Mouse (Mus musculus) megakaryocyte, embryonic 14.5 days (primary cell): ENCODE data around the gene Gprc5a. TPM values are rescaled to one million over a fixed set of nuclear protein-coding genes. Genes with fewer than 3 reads are reported as not detected.

Experiments used
- H3K27me3 ChIP-seq: replicated peaks from 2 replicates; pipeline ENCODE3; 2012; ENCODE audit warnings: inconsistent platforms
- H3K36me3 ChIP-seq: replicated peaks from 2 replicates; pipeline ENCODE3; 2012; ENCODE audit warnings: low read length, inconsistent platforms, mixed read lengths
- H3K4me1 ChIP-seq: 2 replicates; pipeline ENCODE4 v1.6.1; 2012; ENCODE audit warnings: inconsistent platforms
- H3K4me3 ChIP-seq: replicated peaks from 2 replicates; pipeline ENCODE3; 2012; ENCODE audit warnings: moderate library complexity, mild to moderate bottlenecking, inconsistent platforms
- H3K9me3 ChIP-seq: 2 replicates; pipeline ENCODE4 v1.6.1; 2012; ENCODE audit warnings: inconsistent platforms
- FLI1 ChIP-seq: IDR thresholded peaks from 2 replicates; pipeline ENCODE4 v1.6.1; 2012; ENCODE audit warnings: low read length, inconsistent platforms, mixed read lengths
- GATA1 ChIP-seq: IDR thresholded peaks from 3 replicates; pipeline ENCODE4 v1.6.1; 2012; ENCODE audit warnings: mixed read lengths, low read length, inconsistent platforms, borderline replicate concordance
- polyA plus RNA-seq: library from polyadenylated mRNA; stranded (reverse); fragments of >175 nt; gene quantifications from 2 replicates; pipeline ENCODE4 v1.2.3, GENCODE M21; 2012; ENCODE audit warnings: low replicate concordance; ENCODE audit not compliant: insufficient read depth

The Gprc5a gene
- polyA plus RNA-seq, 1 experiment = not detected

DNA sequence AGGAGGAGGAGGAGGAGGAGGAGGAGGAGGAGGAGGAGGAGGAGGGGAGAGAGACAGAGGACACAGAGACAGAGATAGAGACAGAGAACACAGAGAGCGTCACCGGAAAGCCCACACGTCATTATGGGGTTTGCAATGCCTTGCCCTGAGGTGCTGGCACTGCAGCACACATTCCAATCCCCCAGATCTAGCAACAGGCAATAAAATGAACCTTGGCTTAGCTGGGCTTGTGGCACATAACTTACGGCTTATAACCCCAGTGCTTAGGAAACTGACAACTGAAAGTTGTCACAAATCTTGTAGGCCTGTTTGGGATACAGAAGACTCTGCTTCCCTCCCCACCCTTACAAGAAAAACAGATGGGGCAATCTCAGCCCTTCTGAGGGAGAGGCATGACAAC, 25.2 kb downstream of the Gprc5a start:
- H3K9me3 ChIP-seq = no peaks in the 10 kb centered on the region
- TF ChIP-seq GATA1 = no peak
- no peak for TF ChIP-seq FLI1
- H3K36me3 ChIP-seq = no peaks in the 10 kb centered on the region
- no peak overlapping the region for H3K4me3 ChIP-seq
- peaks cover 9% of the 10 kb centered on the region for H3K4me1 ChIP-seq
- peaks cover 23% of the 10 kb centered on the region for H3K27me3 ChIP-seq

DNA sequence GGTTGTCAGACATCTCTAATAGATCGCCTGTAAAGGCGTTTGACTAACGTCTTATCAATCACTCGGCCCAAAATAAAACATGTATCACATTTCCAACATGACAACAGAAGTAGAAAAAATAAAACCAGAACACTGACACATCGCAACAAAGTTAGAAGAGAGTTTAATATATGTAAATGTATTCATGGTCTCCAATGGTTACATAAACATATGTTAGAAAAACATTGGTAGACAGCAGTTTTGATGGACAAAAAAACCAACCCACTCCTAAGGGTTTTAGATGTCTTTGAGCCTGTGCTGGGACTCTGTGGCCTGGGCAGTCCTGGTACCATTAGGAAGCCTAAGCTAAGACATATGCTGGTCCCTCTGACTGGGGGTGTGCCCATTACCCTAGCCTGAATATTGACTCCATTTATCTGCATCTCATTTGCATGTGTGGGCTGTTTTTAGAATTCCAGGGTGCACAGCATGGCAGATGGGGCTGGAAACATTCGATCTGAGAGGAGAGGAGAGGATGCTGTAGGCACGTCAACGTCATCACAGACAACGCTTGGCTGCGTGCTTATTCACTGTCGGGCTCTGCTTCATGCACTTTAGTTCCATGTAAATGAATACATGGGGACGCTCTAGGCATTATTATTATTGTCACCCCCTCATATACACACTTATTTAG, 27.5 kb downstream of the Gprc5a start:
- no peaks in the 10 kb centered on the region for H3K36me3 ChIP-seq
- no peak overlapping the region for H3K4me3 ChIP-seq
- peaks cover 3% of the 10 kb centered on the region for H3K4me1 ChIP-seq
- TF ChIP-seq FLI1 (no peak), GATA1 (no peak)
- H3K9me3 ChIP-seq = no peaks in the 10 kb centered on the region
- H3K27me3 ChIP-seq = peaks cover 24% of the 10 kb centered on the region

DNA sequence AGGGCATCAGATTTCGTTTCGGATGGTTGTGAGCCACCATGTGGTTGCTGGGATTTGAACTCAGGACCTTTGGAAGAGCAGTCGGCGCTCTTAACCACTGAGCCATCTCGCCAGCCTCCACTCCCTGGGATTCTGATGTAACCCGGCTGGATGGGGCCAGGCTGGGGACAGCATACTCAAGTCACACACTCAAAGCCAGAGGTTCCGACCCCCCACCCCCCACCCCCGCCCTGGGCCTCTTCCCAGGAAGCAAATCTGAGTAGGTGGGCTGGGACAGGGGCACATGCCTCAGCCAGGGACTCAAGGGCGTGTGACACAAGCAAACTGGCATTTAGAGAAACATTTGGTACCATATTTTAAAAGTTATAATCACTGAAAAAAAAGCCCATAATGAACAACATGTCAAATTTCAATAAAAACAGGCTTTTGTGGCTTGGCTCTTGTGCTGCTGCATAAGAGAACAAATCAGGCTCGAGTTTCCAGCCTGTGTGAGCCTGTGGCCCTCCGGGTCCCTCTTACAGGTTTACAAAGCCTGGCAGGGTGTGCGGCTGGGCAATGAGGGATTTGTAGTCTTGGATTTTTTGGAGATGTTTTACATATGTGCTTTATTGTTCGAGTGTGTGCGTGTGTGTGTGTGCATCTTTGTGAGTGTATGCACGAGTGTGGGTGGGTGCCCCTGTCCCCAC, 35.5 kb downstream of the Gprc5a start:
- TF ChIP-seq GATA1 (no peak), FLI1 (no peak)
- Histone ChIP-seq H3K27me3 (peaks cover 20% of the 10 kb centered on the region), H3K4me1 (no peaks in the 10 kb centered on the region), H3K36me3 (no peaks in the 10 kb centered on the region), H3K4me3 (no peak overlapping the region), H3K9me3 (no peaks in the 10 kb centered on the region)

DNA sequence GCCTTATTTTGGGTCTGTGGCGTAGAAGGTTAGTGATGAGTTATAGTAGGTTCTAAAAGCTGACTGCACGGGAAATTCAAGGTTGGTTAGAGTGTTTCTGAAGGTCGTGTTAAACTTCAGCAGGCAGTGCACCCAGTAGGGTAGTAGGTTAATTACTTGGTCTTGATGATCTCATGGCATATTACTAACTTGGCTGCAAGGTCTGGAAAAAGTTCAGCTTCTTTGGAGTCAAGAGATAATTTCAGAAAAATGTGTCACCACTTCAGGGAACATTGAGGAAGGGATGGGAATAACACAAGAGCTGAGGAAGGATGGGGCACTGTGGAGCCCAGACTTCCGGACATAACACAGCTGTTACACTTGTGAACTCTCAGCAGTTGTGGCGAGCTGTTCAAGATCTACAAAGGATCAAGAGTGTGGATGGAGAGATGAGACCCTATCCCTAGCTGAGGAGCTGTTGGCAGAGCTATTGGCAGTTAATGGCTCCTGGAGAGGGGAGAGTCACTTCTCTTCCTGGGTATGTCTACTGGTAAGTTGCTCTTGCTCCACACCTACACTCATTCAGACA, 37.4 kb downstream of the Gprc5a start:
- no peaks in the 10 kb centered on the region for H3K4me1 ChIP-seq
- TF ChIP-seq GATA1 (no peak), FLI1 (no peak)
- no peaks in the 10 kb centered on the region for H3K36me3 ChIP-seq
- peaks cover 18% of the 10 kb centered on the region for H3K27me3 ChIP-seq
- no peak overlapping the region for H3K4me3 ChIP-seq
- H3K9me3 ChIP-seq = peaks cover 4% of the 10 kb centered on the region

DNA sequence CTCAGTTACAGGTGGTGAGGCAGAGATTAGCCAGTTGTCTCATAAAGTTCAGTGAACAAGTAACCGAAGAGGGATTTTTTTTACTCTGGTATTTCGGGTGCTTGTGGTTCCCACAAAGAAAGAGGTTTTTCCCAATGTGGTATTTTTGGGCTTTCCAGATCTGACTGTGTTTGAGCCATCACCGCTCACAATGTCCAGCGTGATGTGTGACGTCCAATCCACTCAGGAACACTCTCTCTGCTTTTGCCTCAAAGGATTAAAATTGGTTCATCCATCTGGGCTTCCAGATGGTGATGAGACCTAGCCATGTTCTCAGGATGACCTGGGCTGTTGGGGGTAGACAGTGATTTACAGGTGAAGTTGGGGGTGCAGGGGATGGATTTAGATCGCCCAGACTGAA, 41.6 kb downstream of the Gprc5a start:
- TF ChIP-seq GATA1 (no peak), FLI1 (no peak)
- H3K27me3 ChIP-seq = peaks cover 17% of the 10 kb centered on the region
- no peak overlapping the region for H3K4me3 ChIP-seq
- no peaks in the 10 kb centered on the region for H3K4me1 ChIP-seq
- no peaks in the 10 kb centered on the region for H3K36me3 ChIP-seq
- H3K9me3 ChIP-seq = peaks cover 4% of the 10 kb centered on the region

DNA sequence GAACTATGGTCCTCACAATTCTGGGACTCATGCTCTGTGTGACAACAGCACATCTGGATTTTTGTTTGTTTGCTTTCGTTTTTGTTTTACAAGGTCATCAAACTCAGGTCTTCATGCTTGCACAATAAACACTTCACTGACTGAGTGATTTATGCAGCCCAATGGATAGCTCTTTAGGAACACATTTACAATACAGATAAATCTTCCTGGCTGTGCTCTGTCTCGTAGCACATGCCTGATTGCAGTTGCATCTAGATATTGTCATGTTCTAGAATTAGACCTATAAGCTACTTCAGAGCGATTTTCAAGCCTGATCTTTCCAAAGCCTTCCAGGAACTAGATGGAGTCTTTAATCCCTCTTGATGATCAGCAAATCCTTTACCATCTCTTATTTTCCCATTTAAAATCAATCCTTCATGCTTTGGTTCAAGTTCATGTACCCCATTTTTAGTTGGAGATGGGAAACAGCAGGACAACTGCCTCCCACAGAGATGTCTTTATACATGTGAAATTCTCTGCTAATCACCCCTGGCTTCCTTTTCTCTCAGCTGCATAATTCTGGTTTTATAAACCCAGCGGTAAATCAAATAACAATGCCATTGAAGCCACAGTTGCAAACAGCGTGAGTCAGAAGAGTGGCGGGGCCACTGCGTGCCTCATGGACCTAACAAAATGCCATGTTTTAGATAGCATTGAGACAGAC, 47.1 kb downstream of the Gprc5a start:
- Histone ChIP-seq H3K9me3 (no peaks in the 10 kb centered on the region), H3K36me3 (no peaks in the 10 kb centered on the region), H3K4me3 (no peak overlapping the region), H3K4me1 (no peaks in the 10 kb centered on the region), H3K27me3 (peaks cover 18% of the 10 kb centered on the region)
- TF ChIP-seq GATA1 = no peak
- TF ChIP-seq FLI1 = no peak

DNA sequence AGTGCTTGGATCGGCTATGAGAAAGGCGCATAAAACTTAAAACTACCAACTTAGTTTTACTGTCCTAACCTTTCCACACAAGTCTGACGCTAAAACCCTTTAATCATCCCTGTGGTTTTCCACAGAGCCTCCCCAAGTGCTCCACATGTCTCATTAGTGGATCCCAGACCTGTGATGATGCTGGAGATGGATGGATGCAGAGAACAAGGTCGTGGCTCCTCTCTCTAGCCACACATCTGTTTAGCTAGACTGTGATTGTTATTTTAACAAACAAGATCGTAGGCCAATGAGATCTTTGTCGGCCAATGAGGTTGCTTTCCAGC, 47.6 kb downstream of the Gprc5a start:
- Histone ChIP-seq H3K9me3 (no peaks in the 10 kb centered on the region), H3K4me3 (no peak overlapping the region), H3K27me3 (peaks cover 17% of the 10 kb centered on the region), H3K4me1 (no peaks in the 10 kb centered on the region), H3K36me3 (no peaks in the 10 kb centered on the region)
- no peak for TF ChIP-seq FLI1
- TF ChIP-seq GATA1 = no peak

DNA sequence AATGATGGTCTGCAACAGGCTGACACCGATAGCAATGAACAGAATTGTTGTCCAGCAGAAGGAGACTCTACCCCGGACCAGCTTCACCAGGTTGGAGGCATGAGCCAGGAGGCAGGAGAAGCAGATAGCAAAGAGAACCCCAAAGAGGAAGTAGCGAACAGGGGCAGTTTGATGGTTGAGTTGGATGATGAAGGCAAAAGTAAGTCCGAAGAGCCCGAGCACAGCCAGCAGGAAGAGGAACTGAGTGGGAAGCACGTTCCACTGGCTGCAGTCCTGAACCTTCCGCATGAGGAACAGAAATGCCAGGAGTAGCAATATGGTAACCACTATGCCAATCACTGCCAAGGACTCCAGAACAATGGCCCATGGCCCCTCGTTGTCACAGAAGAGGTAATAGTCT, 51.0 kb downstream of the Gprc5a start:
- Histone ChIP-seq H3K36me3 (no peaks in the 10 kb centered on the region), H3K4me1 (no peaks in the 10 kb centered on the region)
- TF ChIP-seq FLI1 (no peak), GATA1 (no peak)

DNA sequence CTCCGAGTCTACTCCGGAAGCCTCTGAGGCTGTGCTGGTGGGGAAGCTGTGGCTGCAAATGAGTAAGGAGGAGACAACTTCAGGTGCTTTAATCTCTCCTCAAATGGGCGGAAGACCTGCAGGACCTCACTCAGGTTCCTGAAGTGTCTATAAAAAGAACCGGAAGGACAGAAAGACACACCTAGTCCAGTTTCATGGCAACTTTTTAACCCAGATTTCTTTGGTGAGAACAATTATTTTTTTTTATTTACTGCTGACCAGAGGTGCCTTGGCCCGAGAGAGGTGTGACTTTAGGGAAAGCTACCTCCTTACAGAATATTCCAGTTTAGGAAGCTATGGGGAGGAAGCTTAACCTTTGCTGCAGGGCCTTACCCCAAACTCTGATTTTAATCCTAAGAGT, 52.7 kb downstream of the Gprc5a start, which contains the start of gene Gprc5d:
Gene Gprc5d (minus strand): TSS at position 101 of the 400 bp plus-strand sequence.
- H3K9me3 ChIP-seq = no peaks in the 10 kb centered on the region
- no peak within 1 kb of the TSS for H3K4me3 ChIP-seq
- H3K4me1 ChIP-seq = no peaks in the 10 kb centered on the region
- H3K27me3 ChIP-seq = peaks cover 9% of the 10 kb centered on the region
- TF ChIP-seq FLI1 = no peak
- TF ChIP-seq GATA1 = no peak
- H3K36me3 ChIP-seq = no peaks in the 10 kb centered on the region

More for the DNA sequence above, 51.0 kb downstream of the Gprc5a start:
- Histone ChIP-seq H3K27me3 (peaks cover 14% of the 10 kb centered on the region), H3K4me3 (no peak overlapping the region), H3K9me3 (no peaks in the 10 kb centered on the region)

DNA sequence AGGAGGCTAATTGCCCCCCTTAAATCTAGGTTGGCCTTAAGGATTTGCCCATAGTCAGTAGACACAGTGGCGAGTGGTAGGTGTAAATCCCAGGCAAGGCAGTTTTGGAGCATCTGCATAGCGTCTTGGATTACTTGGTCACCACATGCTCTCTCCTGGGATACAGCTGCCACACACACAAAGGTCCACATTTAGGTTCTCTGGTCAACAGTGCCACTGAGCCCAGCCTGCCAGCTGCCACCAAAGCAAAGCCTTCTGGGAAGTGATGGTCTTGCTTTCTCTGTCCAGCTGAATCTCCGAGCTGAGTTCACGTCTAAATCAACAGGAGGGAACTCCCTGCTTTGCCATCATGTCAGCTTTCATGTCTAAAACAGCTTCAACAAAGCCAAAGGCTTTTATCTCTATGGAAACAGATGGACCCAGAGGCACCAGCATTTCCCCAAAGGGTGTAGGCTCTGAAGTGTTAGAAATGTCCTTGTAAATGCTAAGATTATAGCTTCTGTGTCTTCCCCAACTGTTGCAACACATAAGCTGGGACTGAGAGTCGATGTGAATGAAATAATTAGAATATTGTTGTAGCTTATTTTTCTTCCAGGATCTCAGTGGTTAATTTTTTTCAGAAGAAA, 59.4 kb downstream of the Gprc5a start:
- TF ChIP-seq GATA1 (no peak), FLI1 (no peak)
- no peaks in the 10 kb centered on the region for H3K36me3 ChIP-seq
- no peaks in the 10 kb centered on the region for H3K9me3 ChIP-seq
- H3K27me3 ChIP-seq = peaks cover 3% of the 10 kb centered on the region
- H3K4me1 ChIP-seq = peaks cover 6% of the 10 kb centered on the region; the same call in 1 of the 2 replicates
- H3K4me3 ChIP-seq = no peak overlapping the region
